Mouse (Mus musculus) heart, adult 9 months (tissue): ENCODE results near the gene Eno1.

Source experiments
- DNase-seq, 2 experiments: peaks; one replicate each; pipeline ENCODE4 v3.0.0; 2022; ENCODE audit warnings: low spot score in 2 of 2

Eno1 gene

DNA sequence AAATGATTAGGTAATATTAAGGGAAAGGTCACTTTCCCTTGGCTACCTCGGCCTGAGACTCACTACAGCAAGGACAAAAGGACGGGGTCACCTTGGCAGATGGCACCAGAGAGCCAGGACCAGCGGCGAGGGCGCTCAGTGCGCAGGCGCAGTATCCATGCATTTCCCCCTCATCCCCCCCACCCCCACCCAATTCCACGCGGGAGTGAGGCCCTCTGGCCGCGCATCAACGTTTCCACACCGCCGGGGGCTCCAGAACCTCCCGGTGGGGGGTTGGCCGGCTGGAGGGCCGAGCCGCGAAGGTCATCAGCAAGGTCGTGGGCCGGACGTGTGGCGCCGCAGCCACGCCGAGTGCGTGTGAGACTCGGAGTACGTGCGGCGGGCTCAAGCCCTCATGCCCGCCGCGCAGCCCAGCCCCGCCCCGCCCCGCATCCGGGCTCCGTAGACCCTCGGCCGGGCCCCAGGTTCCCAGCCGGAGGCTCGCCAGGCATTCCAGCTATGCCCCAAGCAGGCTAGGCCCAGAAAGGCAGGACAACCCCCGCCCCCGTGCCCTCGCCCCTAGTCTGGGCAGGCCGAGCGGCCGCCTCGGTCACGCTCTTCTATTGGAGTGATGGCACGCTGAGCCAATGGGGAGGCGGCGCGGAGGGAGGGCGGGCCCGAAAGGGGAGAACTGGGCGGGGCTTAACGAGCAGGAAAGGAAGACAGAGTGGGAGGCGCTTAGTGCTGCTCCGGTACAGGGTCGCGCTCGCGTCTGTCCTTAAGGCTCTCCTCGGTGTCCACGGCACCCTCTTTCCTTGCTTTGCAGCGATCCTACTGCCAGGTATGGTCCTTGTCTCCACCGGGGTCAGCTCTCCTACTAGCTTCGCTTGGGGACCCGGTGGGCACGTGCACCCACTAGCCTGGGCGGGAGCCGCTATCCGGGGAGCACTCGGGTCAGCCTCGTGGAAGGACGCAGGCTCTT lies at the start of gene Eno1:
Gene Eno1, plus strand, starts transcription at position 201 of the 961 bp plus-strand sequence.
- DNase-seq, result peak; percentile 95 to 96

DNA sequence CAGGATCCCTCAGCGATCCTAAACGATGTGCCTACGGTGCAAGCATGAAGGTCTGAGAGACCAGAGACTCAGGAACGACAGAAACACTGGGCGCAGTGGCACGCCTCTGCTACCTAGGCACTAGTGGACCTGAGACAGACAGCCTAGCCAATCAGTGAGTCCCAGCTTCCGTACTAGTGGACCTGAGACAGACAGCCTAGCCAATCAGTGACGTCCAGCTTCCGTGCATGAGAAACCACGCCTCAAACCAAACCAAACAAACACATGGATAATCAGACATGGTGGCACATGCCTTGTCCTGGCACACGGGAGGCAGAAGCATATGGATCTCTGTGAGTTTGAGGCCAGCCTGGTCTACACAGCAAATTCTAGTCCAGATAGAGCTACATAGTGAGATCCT lies 48.3 kb upstream of the Eno1 start:
- no peak for DNase-seq

DNA sequence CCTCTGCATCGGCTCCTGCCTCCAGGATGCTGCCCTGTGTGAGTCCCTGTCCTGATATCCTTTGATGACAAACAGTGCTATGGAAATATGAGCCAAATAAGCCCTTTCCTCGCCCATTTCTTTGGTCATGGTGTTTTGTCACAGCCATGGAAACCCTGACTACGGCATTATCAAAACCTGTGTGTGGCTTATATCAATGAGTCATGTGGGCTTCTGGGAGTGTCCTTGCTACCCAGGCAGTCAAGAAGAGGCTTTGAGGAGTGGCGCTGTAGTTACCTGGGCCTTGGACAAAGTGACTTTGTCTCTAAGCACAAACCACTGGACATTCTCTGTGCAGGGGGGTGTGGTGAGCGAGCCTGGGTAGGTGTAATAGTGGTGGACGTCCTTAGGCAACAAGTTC lies 44.3 kb upstream of the Eno1 start:
- DNase-seq, result no peak

- DNase-seq, result no peak
Measured at GRCm38 (mm10) chr4:150193915-150194314, 42.6 kb upstream of the Eno1 start.

GRCm38 (mm10) chr4:150198268-150198667 lies 38.3 kb upstream of the Eno1 start:
- DNase-seq, result no peak

DNA sequence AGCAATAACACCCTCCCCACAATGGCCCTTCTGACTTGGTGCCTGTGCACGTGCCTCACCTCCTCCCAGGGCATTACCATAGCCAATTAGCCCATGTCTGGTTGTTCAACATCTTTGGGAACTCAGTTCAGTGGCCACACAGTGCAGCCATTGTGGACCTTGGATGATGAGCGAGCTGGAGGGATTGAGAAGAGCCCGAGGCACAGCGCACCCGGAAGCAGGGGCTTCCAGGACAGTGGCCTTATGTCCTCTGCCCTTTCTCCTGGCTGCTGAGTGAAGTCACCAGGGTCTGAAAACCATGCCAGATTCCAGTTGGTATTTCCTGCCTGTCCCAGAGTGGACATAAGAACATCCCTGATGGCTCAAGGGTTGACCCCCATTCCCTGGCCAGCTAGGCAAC lies 35.3 kb upstream of the Eno1 start, which contains the start of gene Car6:
Gene Car6, minus strand, starts transcription at position 101 of the 400 bp plus-strand sequence.
- no peak for DNase-seq

DNA sequence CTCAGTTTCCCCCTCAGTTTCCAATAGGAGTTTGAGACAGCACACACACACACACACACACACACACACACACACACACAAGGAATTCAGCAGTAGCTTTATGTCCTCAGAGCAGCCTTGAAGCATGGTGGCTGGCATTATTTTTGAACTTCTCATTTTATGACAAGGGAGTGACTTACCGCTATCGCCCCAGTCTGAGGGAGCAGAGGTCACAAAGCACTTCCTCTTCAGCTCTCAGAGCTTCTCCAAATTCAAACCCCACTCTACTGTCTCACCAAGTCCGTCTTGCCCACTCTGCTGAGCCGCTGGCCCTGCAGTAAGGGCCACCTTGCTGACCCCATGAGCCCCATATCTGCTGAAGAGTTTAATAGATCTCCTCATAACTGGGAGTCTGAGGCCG lies 33.8 kb upstream of the Eno1 start:
- peak in 1 of 2 experiments; percentile 28 for DNase-seq

DNA sequence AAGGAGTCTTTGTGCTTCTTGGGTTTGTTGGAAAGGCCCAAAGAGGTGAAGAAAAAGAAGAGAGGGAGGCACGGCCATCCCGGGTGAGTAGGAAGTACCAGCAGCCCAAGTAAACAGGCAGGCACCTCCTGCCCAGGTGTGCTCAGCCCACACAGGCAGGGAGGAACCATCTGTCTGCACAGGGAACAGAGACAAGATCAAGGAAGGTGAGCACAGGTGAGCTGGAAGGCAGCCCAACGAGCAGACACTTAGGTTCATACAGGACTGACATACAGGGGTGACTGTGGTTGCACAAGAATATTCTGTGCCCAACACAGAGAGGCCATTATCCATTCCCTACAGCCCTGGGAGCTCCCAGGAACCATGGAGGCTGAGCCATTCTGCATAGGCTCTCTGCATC lies 31.6 kb upstream of the Eno1 start:
- no peak for DNase-seq

DNA sequence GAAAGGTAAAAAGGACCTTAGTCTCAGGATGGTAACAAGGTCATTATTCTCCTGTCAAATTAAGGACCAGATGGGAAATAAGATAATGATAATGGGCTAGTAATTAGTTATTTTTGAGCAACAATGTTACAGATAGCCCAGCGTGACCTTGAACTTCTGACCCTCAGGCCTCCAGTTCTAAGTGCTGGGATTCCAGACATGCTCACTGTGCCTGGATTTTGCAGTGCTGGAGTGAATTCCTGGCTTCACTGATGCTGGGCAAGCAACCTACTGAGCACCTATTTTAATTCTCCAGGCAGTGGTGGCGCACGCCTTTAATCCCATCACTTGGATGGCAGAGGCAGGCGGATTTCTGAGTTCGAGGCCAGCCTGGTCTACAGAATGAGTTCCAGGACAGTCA lies 26.8 kb upstream of the Eno1 start:
- no peak for DNase-seq

DNA sequence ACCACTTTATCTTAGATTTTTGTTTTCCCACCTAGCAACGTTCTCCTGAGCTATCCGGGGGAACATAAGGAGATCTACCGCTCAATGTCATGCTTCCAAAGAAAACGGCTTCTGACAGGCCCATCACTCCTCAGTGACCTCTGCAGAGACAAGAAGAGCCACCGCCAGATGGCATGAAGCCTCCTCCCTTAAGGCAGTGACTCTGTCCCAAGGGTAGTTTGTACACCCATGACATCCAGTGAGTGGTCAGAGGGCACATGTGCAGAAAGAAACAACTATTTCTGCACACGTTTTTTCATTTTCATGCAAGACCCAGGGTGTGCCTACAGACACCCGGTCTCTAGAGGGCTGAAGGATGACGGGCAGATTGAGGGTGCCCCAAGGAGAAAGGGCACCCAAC lies 26.2 kb upstream of the Eno1 start:
- DNase-seq, result no peak

DNA sequence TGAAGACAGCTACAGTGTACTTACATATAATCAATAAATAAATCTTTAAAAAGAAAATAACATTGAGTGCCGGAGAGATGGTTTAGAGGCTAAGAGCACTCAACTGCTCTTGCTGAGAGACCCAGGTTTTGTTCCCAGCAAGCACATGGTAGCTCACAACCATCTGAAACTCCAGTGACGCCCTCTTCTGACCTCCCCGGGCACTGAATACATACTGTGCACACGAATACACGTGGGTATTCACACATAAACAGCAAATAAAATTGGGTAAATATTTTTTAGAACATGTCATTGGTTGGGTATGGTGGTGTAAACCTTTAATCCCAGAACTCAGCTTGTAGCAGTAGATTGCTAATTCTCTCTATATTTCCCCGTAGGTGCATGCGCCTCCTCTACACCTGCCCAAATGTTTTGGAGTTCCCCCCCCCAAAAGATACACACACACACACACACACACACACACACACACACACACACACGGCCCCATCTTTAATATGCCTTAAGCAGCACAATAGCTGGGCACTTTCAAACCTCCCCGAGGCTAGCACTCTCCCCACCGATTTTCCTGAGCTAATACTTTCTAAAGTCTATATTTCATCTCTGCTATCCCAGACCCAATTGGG lies 24.5 kb upstream of the Eno1 start:
- no peak for DNase-seq

DNA sequence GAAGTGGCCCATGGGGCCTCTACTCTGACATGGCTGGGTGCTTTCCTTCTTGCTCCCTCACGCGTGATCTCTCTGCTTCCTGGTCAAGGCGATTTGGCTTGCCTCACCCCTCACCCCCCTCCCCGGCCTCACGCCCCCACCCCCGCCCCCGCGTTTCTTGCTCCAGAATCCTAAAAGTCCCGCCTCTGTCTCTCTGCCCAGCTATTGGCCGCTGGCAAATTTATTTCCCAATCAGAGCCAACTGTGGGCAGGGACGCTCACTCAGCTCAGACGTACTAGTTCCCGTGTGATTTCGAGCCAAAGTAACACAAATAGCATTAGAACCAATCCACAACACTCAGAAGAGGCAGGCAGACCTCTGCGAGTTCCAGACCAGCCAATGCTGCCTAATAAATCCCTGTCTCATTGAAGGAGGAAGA lies 24.0 kb upstream of the Eno1 start:
- DNase-seq, result peak; percentile 33 to 50

DNA sequence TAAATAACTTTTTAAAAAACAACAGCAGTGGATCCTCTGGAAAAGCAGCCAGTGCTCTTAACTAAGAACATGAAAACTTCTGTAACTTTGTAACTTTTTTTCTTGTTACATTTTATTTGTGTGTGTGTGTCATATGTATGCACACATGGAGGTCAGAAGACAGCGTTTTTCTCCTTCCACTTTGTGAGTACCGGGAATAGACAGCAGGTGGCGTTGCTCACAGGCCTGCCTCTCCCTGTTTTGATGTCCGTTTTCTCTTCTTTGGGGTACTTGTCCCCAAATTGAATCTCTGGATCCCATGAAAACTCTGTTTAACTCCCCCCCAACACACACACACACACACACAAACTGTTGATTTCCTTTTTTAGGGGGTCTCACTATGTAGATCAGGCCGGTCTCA lies 22.6 kb upstream of the Eno1 start:
- no peak for DNase-seq

DNA sequence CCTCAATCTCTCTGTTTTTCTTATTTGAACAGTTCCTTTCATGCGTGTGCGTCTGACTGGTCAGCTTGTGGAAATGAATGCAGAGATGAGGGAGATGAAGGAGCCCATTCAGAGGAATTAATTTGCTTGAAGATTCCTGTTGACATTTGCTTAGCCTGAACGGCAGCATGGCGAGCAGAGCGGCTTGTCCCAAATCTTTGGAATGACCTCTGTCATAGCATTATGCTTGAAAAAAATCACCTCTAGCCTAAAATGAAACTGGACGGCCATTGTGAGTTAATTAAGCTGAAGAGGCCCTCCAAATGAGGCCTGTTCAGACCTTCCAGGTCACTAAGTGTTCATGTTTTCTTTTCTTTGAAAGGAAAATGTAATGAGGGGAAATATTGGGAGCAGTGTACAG lies 20.1 kb upstream of the Eno1 start:
- no peak for DNase-seq

DNA sequence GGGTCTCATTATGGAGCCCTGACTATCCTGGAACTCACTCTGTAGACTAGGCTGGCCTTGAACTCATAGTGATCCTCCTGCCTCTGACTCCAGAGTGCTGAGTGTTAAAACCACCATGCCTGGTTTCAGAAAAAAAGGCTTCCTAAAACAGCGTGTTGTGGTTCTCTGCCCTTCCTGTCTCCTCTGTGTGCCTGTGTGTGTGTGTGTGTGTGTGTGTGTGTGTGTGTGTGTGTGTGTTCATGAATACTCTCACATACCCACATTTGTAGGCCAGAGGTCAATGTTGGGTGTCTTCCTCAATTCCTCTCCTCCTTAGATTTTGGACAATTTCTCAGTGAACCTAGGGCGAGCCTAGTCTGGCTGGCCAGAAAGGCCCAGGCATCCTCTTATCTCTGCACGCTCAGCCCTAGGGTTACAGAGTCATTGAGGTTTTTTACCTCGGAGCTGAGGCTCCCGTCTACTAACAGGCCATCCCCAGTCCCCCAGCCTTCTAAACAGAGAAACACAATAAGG lies 19.4 kb upstream of the Eno1 start:
- DNase-seq, result no peak

- DNase-seq, result no peak
Measured at GRCm38 (mm10) chr4:150217935-150218334, 18.6 kb upstream of the Eno1 start.

DNA sequence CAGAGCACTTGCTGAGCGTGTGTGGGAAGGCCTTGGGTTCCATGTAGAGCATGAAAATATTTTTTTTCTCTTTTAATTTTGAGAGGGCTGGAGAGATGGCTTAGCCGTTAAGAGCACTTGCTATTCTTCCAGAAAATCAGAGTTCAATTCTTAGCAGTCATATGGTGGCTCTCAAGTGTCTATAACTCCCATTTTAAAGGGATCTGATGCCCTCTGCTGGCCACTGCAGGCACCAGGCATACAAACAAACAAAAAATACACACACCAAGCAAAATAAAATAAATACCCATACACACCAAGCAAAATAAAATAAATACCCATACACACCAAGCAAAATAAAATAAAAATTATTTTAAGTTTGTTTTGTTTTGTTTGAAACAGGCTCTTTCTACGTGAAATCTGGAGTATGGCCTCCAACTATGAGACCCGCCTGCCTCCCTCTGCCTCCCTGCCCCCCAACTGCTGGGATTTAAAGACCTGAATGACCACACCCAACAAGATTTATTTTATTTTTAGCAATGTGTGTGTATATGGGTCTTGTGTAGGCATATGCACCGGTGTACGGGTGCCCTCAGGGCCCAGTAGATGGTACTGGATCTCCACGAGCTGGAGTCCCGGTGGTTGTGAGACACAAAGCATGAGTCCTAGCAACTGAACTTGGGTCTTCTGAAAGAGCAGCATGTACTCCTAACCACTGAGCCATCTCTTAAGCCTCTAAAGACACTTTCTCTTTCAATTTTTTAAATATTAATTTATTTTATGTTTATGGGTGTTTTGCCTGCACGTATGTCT lies 16.8 kb upstream of the Eno1 start:
- no peak for DNase-seq

- no peak for DNase-seq
Measured at GRCm38 (mm10) chr4:150220584-150220983, 15.9 kb upstream of the Eno1 start.

GRCm38 (mm10) chr4:150221017-150221640 lies 15.4 kb upstream of the Eno1 start:
- DNase-seq, result no peak

DNA sequence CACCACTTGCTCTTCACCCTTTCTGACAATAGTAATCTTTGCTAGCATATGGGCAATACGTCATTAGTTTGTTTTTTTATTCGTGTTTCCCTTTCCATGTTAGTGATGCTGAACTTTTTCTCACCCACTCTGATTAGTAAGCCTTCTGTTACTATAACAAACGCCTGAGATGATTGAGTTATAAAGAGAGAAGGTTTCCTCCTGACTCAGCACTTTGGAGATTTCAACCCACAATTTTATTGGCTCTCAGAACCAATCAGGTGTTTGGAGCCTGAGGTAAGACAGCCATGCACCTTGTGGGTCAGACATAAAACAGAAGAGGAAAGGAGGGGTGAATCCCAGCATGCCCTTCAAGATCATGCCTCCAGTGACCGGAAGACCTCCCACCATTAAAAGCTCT lies 12.7 kb upstream of the Eno1 start:
- DNase-seq, result no peak

DNA sequence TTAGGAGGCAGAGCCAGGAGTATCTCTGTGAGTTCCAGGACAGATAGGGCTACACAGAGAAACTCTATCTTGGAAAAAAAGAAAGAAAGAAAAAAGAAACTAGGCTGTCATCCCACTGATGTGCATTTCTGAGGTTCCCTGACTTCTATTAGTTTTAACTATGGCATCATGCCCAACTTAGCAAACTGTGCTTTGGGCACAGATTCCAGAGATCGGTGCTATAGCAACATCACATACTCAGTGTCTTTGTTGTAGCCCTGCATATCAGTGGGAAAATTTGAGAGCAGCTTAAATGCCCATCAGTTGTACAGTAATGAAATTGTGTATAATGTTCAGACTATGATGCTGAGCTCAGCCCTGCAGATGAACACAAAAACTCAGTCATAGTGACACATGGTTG lies 10.8 kb upstream of the Eno1 start:
- no peak for DNase-seq
